Mouse (Mus musculus): ENCODE measurements around the gene Lrrc32. TPM values are rescaled to one million over a fixed set of nuclear protein-coding genes. Genes with fewer than 3 reads are reported as not detected.

Lrrc32 gene
- polyA plus RNA-seq, 1 experiment from 2014 or later: 2.3 TPM

Other genes starting within 250 kb of the Lrrc32 start
- gene Acer3, start 168.1 kb upstream of the Lrrc32 start, polyA plus RNA-seq (2016; fragmentation: Nextera tagmentation; extraction: Ambion mirVana): 25.4 and 27.5 TPM in 2 replicates
- gene Tsku, start 128.0 kb upstream of the Lrrc32 start, polyA plus RNA-seq (2016; fragmentation: Nextera tagmentation; extraction: Ambion mirVana): 15.4 and 16.7 TPM in 2 replicates
- gene Gucy2d, start 48.9 kb upstream of the Lrrc32 start, polyA plus RNA-seq (2016; fragmentation: Nextera tagmentation; extraction: Ambion mirVana): 0.08 TPM in 1 of 2 replicates, not detected in the other
- 28.4 and 37.1 TPM in 2 replicates for gene Emsy, start 167.5 kb downstream of the Lrrc32 start, polyA plus RNA-seq (2016; fragmentation: Nextera tagmentation; extraction: Ambion mirVana)
- gene Thap12, start 213.8 kb downstream of the Lrrc32 start, polyA plus RNA-seq (2016; fragmentation: Nextera tagmentation; extraction: Ambion mirVana): 85.5 and 89.9 TPM in 2 replicates

All from limb, embryonic 12.5 days (tissue).